Mouse (Mus musculus): Measurements from ENCODE around the gene Nfatc4. TPM values are rescaled to one million over a fixed set of nuclear protein-coding genes. Genes with fewer than 3 reads are reported as not detected.
A peak's percentile ranks its signal among the peaks of the same experiment; 100 is the strongest.

Nfatc4 gene
- polyA plus RNA-seq, 1 experiment from 2014 or later, result 17.1 TPM

DNA sequence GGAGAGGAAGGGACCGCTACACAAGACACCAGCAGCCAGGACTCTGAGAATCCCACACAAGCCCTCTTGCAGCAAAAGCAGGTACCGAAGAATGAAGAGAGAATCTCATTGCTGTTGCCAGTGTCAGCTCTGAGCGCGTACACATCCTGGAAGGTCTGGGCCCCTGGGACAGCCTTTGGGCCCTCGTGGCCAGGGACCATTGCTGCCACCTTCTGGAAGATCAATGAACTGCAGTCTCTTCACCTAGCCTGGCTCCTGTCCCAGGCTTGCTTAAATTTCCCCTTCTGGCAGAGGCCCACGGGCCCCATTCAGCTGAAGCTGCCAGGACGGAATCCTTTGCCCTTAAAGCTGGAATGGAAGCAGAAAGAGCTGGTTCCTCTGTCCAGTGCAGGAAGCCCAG lies 40.8 kb downstream of the Nfatc4 start:
- Histone ChIP-seq H3K4me2 (replicated peaks; ENCODE audit: low read depth, low read length) (no peak overlapping the region), H3K4me3 (ENCODE audit: low read depth, low read length) (no peak overlapping the region), H3K4me1 (ENCODE audit: insufficient read depth, low read depth, low read length) (0 out of 2 replicates have a peak, but pooled peaks cover 3% of the 10 kb centered on the region), H3K9me3 (ENCODE audit: low read length) (no peaks in the 10 kb centered on the region), H3K36me3 (ENCODE audit: insufficient read depth, low read length) (peaks cover 6% of the 10 kb centered on the region), H3K27ac (ENCODE audit: low read length) (no peak overlapping the region), H3K27me3 (replicated peaks; ENCODE audit: insufficient read depth, low read length) (no peaks in the 10 kb centered on the region), H3K9ac (replicated peaks; ENCODE audit: low read depth) (no peak overlapping the region)
- WGBS, result 19% methylated on average over 7 of the region's 7 CpGs
- TF ChIP-seq CTCF (IDR thresholded peaks at IDR 0.05) (peak; percentile 97), EP300 (IDR thresholded peaks at IDR 0.05) (no peak)
- ATAC-seq, result peak; percentile 85
- DNase-seq (ENCODE audit: low spot score), result peak; percentile 87

DNA sequence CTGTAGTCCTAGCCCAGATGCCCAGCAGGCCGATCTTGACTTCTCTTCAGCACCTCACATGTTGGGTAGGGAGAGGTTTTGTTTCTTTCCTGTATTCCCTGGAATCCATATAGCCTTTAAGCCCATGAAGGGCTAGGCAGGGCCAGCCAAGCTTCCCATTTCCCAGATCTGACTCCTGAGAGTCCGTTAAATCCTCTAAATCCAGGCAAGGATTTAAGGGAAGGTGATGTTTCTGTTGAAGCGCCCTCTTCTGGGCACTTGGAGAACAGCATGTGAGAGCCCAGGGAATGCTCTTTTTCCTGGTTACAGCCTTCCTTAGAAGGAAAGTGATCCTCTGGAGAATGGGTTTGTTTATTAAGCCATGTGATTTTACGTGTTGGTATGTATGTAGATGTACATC lies 44.0 kb downstream of the Nfatc4 start:
- 31% methylated on average over 4 of the region's 4 CpGs for WGBS
- no peak for TF ChIP-seq EP300 (IDR thresholded peaks at IDR 0.05)
- peak; percentile 90 for TF ChIP-seq CTCF (IDR thresholded peaks at IDR 0.05)
- Histone ChIP-seq H3K36me3 (ENCODE audit: insufficient read depth, low read length) (peaks cover 22% of the 10 kb centered on the region), H3K27ac (ENCODE audit: low read length) (no peak overlapping the region), H3K9ac (replicated peaks; ENCODE audit: low read depth) (no peak overlapping the region), H3K27me3 (replicated peaks; ENCODE audit: insufficient read depth, low read length) (no peaks in the 10 kb centered on the region), H3K4me3 (ENCODE audit: low read depth, low read length) (no peak overlapping the region), H3K4me1 (ENCODE audit: insufficient read depth, low read depth, low read length) (no peaks in the 10 kb centered on the region), H3K4me2 (replicated peaks; ENCODE audit: low read depth, low read length) (no peak overlapping the region), H3K9me3 (ENCODE audit: low read length) (no peaks in the 10 kb centered on the region)
- DNase-seq (ENCODE audit: low spot score), result peak; percentile 77
- ATAC-seq, result no peak

DNA sequence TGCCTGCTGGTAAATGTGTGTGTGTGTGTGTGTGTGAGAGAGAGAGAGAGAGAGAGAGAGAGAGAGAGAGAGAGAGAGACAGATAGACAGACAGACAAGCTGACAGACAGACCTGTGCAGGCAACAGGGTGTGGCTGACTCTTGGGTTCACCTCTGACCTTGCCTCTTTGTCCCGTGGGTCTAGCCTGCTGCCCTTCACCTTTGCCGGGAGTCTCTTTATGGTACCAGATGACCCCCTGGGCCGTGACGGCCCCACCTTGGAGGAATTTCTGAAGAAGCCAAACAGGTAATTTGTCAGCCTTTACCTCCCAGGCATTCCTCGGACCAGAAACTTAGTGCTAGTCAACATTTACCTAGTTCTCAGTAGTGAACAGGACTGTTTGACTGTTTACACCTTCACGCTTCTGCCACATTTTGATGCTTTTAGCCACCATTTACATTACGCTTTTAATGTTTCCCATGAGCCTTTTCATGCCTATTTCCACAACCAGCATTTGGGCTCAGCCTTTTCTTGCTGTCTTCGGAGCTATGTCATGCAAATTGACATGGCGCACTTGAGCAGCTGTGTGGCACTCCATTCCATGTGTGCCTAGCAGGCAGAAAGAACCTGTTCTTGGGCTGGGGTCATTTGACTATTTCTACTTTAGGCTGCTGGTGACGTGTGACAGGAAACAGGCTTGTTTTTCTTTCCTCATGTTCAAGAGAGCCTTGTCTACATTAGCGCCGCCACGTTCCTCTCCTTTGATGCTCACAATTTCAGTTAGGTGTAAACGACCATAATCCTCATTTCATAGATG lies 45.5 kb downstream of the Nfatc4 start:
- Histone ChIP-seq H3K27ac (ENCODE audit: low read length) (no peak overlapping the region), H3K4me3 (ENCODE audit: low read depth, low read length) (no peak overlapping the region), H3K9ac (replicated peaks; ENCODE audit: low read depth) (no peak overlapping the region), H3K4me1 (ENCODE audit: insufficient read depth, low read depth, low read length) (no peaks in the 10 kb centered on the region), H3K36me3 (ENCODE audit: insufficient read depth, low read length) (peaks cover 22% of the 10 kb centered on the region), H3K4me2 (replicated peaks; ENCODE audit: low read depth, low read length) (no peak overlapping the region), H3K9me3 (ENCODE audit: low read length) (no peaks in the 10 kb centered on the region), H3K27me3 (replicated peaks; ENCODE audit: insufficient read depth, low read length) (no peaks in the 10 kb centered on the region)
- ATAC-seq, result no peak
- TF ChIP-seq EP300 (IDR thresholded peaks at IDR 0.05) (no peak), CTCF (IDR thresholded peaks at IDR 0.05) (no peak)
- WGBS, result 82% methylated on average over 14 of the region's 14 CpGs
- DNase-seq (ENCODE audit: low spot score), result no peak

DNA sequence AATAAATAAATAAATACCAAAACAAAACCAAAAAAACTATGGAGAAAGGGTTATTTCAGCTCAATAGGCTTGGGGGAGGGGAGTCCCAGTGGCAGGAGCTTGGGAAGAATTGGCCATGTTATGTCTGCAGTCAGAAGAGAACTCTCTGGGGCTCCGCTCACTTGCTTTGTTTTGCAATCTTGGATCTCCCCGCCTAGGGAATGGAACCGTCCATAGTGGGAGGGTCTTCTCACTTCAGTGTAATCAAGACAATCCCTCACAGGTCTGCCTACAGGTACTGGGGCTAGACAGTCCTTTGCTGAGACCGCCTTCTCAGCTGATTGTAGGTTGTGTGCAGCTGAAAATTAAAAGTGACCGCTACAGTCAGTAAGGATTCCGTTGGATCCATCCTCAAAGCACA lies 46.6 kb downstream of the Nfatc4 start:
- DNase-seq (ENCODE audit: low spot score) (no peak), ATAC-seq (no peak)
- no peaks in the 10 kb centered on the region for H3K27me3 ChIP-seq (replicated peaks; ENCODE audit: insufficient read depth, low read length)
- no peaks in the 10 kb centered on the region for H3K4me1 ChIP-seq (ENCODE audit: insufficient read depth, low read depth, low read length)
- H3K9me3 ChIP-seq (ENCODE audit: low read length), result no peaks in the 10 kb centered on the region
- TF ChIP-seq CTCF (IDR thresholded peaks at IDR 0.05) (no peak), EP300 (IDR thresholded peaks at IDR 0.05) (no peak)
- H3K36me3 ChIP-seq (ENCODE audit: insufficient read depth, low read length), result peaks cover 22% of the 10 kb centered on the region
- no peak overlapping the region for H3K4me3 ChIP-seq (ENCODE audit: low read depth, low read length)
- 92% methylated on average over 6 of the region's 6 CpGs for WGBS
- H3K4me2 ChIP-seq (replicated peaks; ENCODE audit: low read depth, low read length), result no peak overlapping the region
- no peak overlapping the region for H3K9ac ChIP-seq (replicated peaks; ENCODE audit: low read depth)
- H3K27ac ChIP-seq (ENCODE audit: low read length), result no peak overlapping the region

DNA sequence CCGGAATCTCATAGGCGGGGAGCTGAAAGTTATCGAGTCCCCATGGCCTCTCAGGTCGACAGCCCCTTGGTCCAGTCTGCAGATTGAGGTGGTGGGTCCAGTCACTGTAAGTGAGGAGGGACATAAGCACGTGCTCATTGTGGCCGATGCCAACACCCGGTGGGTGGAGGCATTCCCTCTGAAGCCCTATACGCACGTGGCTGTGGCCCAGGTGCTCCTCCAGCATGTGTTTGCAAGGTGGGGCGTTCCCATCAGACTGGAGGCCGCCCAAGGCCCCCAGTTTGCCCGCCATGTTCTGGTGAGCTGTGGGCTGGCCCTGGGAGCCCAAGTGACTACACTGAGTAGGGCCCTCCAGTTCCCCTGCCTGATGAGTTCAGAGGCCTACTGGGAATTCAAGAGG lies 49.1 kb downstream of the Nfatc4 start:
- H3K4me3 ChIP-seq (ENCODE audit: low read depth, low read length), result no peak overlapping the region
- DNase-seq (ENCODE audit: low spot score) (no peak), ATAC-seq (no peak)
- no peak overlapping the region for H3K27ac ChIP-seq (ENCODE audit: low read length)
- H3K9ac ChIP-seq (replicated peaks; ENCODE audit: low read depth), result no peak overlapping the region
- H3K4me1 ChIP-seq (ENCODE audit: insufficient read depth, low read depth, low read length), result no peaks in the 10 kb centered on the region
- H3K36me3 ChIP-seq (ENCODE audit: insufficient read depth, low read length), result peaks cover 22% of the 10 kb centered on the region
- TF ChIP-seq CTCF (IDR thresholded peaks at IDR 0.05), result no peak
- TF ChIP-seq EP300 (IDR thresholded peaks at IDR 0.05), result no peak
- no peaks in the 10 kb centered on the region for H3K9me3 ChIP-seq (ENCODE audit: low read length)
- no peak overlapping the region for H3K4me2 ChIP-seq (replicated peaks; ENCODE audit: low read depth, low read length)
- 87% methylated on average over 12 of the region's 12 CpGs for whole genome bisulfite sequencing
- H3K27me3 ChIP-seq (replicated peaks; ENCODE audit: insufficient read depth, low read length), result no peaks in the 10 kb centered on the region

DNA sequence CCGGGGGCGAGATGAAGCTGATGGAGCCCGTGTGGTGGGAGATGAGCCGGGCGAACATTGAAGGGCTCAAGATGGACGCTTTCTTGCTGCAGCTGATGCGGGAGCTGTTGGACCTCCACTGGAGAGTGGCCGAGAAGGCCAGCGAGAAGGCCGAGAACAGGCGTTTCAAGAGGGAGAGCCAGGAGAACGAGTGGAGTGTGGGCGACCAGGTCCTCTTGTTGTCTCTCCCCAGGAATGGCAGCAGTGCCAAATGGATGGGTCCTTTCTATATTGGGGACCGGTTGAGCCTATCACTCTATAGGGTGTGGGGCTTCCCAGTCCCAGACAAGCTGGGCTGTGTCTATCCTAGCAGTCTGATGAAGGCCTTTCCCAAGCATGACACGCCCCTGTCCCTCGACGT lies 49.6 kb downstream of the Nfatc4 start:
- ATAC-seq, result no peak
- DNase-seq (ENCODE audit: low spot score), result no peak
- no peak overlapping the region for H3K27ac ChIP-seq (ENCODE audit: low read length)
- H3K27me3 ChIP-seq (replicated peaks; ENCODE audit: insufficient read depth, low read length), result no peaks in the 10 kb centered on the region
- WGBS, result 85% methylated on average over 17 of the region's 17 CpGs
- TF ChIP-seq CTCF (IDR thresholded peaks at IDR 0.05) (no peak), EP300 (IDR thresholded peaks at IDR 0.05) (no peak)
- H3K4me2 ChIP-seq (replicated peaks; ENCODE audit: low read depth, low read length), result no peak overlapping the region
- H3K4me1 ChIP-seq (ENCODE audit: insufficient read depth, low read depth, low read length), result peaks cover 2% of the 10 kb centered on the region; the same call in 1 of the 2 replicates
- H3K4me3 ChIP-seq (ENCODE audit: low read depth, low read length), result no peak overlapping the region
- no peak overlapping the region for H3K9ac ChIP-seq (replicated peaks; ENCODE audit: low read depth)
- peaks cover 22% of the 10 kb centered on the region for H3K36me3 ChIP-seq (ENCODE audit: insufficient read depth, low read length)
- H3K9me3 ChIP-seq (ENCODE audit: low read length), result no peaks in the 10 kb centered on the region

Data from lung, postnatal 0 days (tissue).